Mouse (Mus musculus) myocyte (in vitro differentiated cells): ENCODE measurements around the gene Nfkbil1.

Experiments used
- E2F4 ChIP-seq: IDR thresholded peaks from one replicate; pipeline ENCODE4 v1.6.1; 2011; ENCODE audit warnings: mild to moderate bottlenecking, control low read depth, moderate library complexity; ENCODE audit not compliant: insufficient read depth
- MAX ChIP-seq: IDR thresholded peaks from one replicate; pipeline ENCODE4 v1.6.1; 2011; ENCODE audit warnings: low read depth, mild to moderate bottlenecking, control low read depth
- MYOD1 ChIP-seq, 3 experiments: IDR thresholded peaks; one replicate each; pipeline ENCODE4 v1.6.1; 2011; ENCODE audit warnings: control low read depth in 2 of 3, low read depth in 2 of 3, mild to moderate bottlenecking in 2 of 3, moderate library complexity in 1 of 3; ENCODE audit not compliant: insufficient read length in 2 of 3, control insufficient read depth in 1 of 3

DNA sequence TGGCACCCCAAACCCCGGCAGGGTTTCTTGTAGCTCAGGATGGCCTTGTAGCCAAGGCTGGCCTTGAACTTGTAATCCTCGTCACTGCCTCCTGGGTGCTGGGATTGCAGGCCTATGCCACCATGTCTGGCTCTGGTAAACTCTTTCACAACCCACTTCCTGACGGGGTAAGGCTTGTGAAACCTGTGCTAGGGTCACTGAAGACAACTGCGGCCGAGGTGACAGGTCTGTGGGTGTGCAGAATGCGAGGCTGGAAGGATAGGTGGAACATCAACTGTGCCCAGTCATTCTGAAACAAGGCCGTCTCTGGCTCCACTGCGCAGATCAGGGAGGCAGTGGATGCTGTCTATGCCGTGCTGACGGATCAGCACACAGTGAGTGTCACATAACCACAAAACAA lies 4.6 kb downstream of the Nfkbil1 start:
- TF ChIP-seq MYOD1 (IDR thresholded peaks at IDR 0.05; ENCODE audit: control insufficient read depth in 1 of 3, insufficient read length in 2 of 3, low read depth in 2 of 3): no peak
- TF ChIP-seq E2F4: no peak
- TF ChIP-seq MAX: no peak
